Mouse (Mus musculus) small intestine, adult 2 months (tissue): Measurements from ENCODE around the gene Efna1.

Experiments used
- CTCF ChIP-seq: fragments of 200-500 bp; IDR thresholded peaks from 2 replicates; pipeline ENCODE4 v1.5.1; 2012; ENCODE audit warnings: low read depth, mild to moderate bottlenecking, control low read depth, inconsistent platforms, low read length, moderate library complexity, mixed read lengths; ENCODE audit not compliant: insufficient replicate concordance, insufficient read length; ENCODE audit errors: extremely low read depth
- POLR2A ChIP-seq: fragments of 200-500 bp; IDR thresholded peaks from 2 replicates; pipeline ENCODE4 v1.6.1; 2012; ENCODE audit warnings: low read depth, mild to moderate bottlenecking, control low read depth, inconsistent platforms, low read length, moderate library complexity

DNA sequence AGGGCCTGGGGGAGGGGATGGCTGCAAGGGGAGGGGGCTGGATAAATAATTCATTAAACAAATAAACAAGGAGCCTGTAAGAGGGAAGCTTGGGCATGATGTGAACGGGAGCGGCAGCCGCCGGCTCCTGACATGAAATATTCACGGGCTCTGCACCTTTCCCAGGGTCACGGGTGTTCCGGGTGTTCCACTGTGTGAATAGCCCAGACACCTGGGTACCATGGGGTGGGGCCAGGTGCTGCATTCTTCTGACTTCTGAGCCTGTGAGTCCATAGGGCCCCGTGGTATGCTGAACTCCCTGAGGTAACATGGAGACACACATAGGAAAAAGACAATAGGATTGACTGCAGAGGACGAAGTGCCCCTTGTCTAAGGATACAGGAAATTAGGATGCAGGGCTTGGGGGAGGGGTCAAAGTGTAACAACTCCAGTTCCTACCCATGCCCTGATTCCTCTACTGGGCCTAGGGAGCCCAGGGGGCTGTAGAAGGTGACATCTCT lies 46.5 kb upstream of the Efna1 start:
- TF ChIP-seq CTCF (no peak), POLR2A (no peak)
